Mouse (Mus musculus) frontal cortex, postnatal 10 days (tissue): ENCODE results near the gene Gm20388.

Experiments
- DNase-seq, 2 experiments: peaks; one replicate each; pipeline ENCODE4 v3.0.0; 2022; ENCODE audit warnings: low spot score in 2 of 2, mixed read lengths in 1 of 2

Gene Gm20388

DNA sequence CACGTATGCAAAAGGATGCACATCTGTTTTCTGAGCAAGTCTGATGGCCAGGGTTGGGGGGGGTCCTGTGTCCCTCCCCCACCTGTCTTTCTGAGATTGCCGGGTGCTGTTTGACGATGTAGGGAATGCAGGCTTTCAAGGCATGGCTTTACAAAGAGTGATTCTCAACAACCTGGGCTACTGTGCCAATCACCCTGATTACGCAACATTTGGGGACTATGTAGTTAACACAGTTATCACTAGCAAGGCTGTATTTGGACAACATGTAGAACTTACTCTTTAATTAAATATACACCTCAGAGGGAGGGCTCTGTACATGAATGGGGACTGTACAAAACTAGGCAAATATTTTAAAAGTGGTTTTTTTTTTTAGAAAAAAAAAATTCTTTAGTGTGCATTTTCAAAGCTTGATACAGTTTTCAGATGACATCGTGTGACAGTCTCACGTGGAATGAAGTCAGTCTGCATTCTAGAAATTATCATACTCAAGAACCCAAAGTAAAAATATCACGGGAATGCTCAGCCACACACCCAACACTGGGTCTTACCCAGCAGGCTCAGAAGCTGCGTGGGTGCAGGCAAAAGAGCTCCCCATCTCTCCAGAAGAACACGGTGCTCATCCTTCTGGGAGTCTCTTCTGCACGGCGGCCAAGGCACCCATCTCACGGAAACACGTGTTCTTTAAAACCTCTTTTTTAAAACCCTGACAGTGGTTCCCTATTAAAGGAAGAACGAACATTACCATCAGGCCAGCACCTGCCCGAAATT is 3930.1 kb downstream of the Gm20388 start:
- DNase-seq, result peak; percentile 49 to 68

GRCm38 (mm10) chr8:123842086-123842485 is 3931.4 kb downstream of the Gm20388 start:
- no peak for DNase-seq

GRCm38 (mm10) chr8:123844341-123844740 is 3933.7 kb downstream of the Gm20388 start:
- DNase-seq, result no peak

- DNase-seq, result no peak
These were observed 3934.5 kb downstream of the Gm20388 start for GRCm38 (mm10) chr8:123845114-123845513.

DNA sequence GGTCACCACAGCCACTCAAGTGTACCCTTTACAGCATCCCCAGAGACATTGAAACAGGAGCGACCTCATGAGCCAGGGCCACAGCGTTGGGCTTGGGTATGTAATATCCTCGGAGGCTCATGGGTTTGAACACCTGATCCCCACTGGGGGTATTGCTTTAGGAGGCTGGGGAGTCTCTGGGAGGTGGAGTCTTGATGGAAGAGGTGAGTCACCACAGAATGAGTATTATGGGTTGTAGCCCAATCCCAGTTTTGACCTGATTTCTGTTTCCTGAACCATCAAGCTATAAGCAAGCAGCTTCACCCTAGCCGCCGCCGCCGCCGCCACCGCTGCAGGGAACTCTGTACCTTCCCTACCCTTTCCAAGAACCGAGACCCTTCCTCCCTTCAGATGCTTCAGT is 3935.3 kb downstream of the Gm20388 start:
- DNase-seq, result no peak

DNA sequence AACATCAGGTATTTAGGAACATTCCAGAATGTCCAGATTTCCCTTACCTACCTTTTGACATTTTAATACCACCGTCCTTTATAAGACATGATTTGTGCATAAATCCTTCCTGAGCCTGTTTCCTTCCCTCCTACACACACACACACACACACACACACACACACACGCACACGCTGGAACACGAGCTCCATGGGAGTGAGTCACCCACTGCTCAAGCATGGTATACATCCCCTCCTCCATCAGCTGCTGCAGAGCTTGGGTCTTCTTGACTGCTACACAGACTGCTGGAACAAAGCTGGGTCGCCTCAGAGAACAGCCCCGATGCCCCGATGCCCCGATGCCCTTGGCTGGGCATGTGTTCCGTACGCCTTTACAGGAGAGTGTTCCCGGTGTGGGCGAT is 3935.9 kb downstream of the Gm20388 start:
- DNase-seq, result no peak

DNA sequence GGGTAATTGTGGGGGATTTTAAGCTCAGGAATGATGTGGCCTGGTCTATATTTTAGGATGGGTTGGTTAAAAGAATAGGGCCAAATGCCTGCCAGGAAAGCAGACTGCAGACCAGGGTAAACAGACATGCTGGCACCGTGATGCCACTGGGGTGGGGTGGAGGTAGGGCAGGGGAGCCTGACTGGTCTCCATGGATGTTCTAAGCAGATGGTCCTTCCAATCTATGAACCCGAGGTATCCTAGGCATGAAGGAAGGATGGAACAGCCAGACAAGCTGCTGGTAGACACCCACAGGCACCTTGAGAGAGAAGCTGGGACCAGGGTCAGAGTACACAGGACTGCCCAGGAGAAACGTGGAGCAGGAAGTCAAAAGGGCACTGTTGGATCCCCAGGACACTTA is 3936.9 kb downstream of the Gm20388 start:
- DNase-seq, result no peak

- no peak for DNase-seq
These were observed 3938.7 kb downstream of the Gm20388 start for GRCm38 (mm10) chr8:123849352-123849751.

DNA sequence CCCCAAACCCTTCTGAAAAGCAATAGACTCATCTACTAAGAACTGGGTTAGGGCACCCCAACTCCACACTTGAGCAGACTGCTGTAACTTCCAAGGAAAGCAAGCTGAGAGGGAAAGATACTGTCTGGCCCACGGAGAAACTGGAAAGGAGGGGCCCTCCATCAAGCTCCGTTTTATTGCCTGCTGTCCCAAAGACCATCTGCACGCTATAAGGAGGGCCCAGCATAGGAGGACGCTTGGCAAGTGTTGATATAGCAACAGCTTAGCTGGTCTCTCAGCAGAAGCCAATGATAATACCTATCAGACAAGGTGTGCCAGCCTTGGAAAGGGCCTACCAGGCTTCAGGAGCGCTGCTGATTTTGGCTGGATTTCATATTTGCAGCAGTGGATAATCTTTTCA is 3940.9 kb downstream of the Gm20388 start:
- no peak for DNase-seq

DNA sequence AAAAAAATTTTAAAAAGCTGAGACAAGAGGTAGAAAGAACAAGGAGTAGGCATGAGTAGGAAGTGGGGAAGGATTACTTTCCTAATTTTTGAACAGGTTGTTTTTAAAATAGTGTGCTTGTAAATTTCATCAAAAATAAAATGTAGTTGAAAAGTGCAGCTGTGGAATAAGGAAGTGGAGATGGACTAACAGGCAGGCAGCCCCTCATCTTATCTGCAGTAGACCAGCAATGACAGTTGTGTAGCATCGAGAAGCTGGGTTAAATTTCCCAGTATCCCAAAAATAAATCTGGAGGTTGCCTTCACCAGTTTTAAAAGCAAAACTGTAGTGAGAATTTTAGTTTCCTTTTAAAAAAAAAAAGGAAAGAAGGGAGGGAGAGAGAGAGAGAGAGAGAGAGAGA is 3943.6 kb downstream of the Gm20388 start:
- no peak for DNase-seq

DNA sequence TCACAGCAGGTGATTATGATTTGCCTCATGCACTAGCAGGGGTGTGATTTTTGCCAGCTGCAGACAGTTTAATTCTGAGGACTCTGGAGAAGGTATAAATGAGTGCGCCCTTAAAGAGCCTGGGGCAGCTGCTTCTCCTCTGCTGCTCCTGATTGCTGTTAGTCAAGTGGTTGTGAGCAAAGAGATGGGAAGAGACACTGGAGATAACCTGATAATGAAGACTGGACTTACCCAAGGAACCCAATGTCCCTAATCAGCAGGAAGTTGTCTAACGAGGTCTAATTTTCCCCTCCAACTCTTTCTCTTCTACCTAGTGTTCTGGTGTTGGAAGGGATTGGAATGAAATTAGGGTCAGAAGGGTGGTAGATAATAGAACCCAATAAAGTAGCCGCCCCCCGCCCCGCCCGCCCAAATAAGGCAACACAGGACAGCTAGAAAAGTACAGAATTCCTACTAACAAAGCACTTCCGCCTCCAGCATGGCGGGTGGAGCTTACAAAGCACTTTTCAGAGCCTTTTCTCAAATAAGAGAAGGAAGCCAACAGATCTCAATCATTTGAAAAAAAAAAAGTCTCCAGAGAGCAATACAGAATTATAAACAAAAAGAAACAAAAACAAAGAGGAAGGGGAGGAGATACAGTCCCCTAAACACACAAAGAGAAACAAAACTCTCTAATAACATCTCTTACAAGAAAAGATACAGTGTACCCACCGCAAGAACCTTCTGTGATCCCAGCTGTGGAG is 3944.3 kb downstream of the Gm20388 start:
- no peak for DNase-seq

DNA sequence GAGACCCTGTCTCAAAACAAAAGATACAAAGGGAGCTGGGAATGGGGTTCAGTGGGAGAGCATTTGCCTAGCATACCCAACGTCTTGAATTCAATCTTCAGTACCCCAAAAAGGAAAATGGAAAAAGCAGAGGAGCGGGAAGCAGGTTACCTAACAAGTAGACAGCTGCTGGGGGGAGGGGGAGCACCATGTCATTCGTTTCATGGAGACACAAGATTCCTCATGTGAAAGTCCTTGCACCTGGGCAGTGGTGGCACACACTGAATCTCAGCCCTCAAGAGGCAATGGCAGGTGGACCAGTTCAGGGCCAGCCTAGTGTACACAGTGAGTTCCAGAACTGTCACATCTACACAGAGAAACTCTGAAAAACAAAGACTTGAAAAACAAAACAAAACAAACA is 3946.7 kb downstream of the Gm20388 start:
- no peak for DNase-seq

- no peak for DNase-seq
These were observed 3947.9 kb downstream of the Gm20388 start for GRCm38 (mm10) chr8:123858574-123858940.

GRCm38 (mm10) chr8:123858941-123859647 is 3948.5 kb downstream of the Gm20388 start:
- peak; percentile 83 to 88 for DNase-seq

DNA sequence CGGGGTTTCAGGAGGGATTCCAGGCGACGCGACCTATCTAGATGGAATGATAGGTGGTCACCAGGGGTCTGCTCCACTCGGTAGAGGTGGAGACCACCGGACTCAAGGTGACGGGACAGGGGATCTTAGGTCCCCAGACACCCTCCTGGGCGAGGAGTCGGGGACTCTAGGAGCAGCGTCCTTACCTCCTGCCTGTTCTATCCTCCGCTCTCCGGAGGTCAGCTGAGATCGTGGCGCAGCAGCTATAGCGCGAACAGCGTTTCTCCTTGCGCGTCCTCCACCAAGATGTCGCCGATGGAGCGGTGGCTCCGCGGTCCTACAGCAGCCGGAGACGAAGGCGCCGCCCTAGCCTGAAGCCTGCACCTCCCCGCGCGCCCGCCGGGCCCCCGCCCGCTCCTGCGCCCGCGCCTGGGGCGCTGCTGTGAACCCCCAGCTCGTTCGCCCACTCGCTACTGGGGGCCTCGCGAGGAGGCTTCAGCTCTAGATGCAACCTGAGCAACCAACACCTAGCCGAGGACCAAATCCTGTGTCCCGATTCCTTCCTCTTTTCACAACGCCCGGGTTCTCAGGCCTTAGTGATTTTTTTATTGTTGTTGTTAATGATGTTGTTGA is 3949.1 kb downstream of the Gm20388 start, which contains the start of gene Ccsap:
Ccsap (minus strand) TSS at position 562 of the 612 bp plus-strand sequence.
- peak in 1 of 2 experiments; percentile 59 for DNase-seq

DNA sequence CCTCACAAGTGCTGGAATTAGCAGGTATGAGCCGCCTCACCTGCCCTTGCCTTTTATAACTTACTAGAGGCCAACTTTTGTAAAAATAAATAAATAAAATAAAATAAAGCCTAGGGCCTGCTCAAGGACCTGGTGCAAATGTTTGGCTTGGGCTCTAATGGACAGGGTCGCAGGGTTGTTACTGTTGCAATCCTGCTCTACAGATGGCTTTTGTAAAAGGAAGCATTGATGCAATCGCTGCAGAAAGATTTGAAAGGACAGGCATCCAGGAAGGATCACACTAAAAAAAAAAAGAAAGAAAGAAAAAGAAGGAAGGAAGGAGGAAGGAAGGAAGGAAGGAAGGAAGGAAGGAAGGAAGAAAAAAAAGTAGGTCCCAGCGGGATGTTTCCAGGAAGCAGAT is 3949.7 kb downstream of the Gm20388 start:
- no peak for DNase-seq

- DNase-seq, result no peak
These were observed 3955.1 kb downstream of the Gm20388 start for GRCm38 (mm10) chr8:123865786-123866185.

GRCm38 (mm10) chr8:123866971-123867370 is 3956.3 kb downstream of the Gm20388 start:
- no peak for DNase-seq

GRCm38 (mm10) chr8:123872048-123872447 is 3961.4 kb downstream of the Gm20388 start:
- no peak for DNase-seq

- DNase-seq, result no peak
These were observed 3962.7 kb downstream of the Gm20388 start for GRCm38 (mm10) chr8:123873364-123873763.

GRCm38 (mm10) chr8:123874324-123874723 is 3963.7 kb downstream of the Gm20388 start:
- no peak for DNase-seq

GRCm38 (mm10) chr8:123877865-123878264 is 3967.2 kb downstream of the Gm20388 start:
- no peak for DNase-seq
